Mouse (Mus musculus): ENCODE data around the gene Nr5a1.

Gene Nr5a1

GRCm38 (mm10) chr2:38652565-38653292, 61.6 kb downstream of the Nr5a1 start:
- intact Hi-C loops (cut with DNase I) = no loop called here

- intact Hi-C loops (cut with DNase I) = no loop called here
These were observed 62.2 kb downstream of the Nr5a1 start for GRCm38 (mm10) chr2:38652098-38652497.

DNA sequence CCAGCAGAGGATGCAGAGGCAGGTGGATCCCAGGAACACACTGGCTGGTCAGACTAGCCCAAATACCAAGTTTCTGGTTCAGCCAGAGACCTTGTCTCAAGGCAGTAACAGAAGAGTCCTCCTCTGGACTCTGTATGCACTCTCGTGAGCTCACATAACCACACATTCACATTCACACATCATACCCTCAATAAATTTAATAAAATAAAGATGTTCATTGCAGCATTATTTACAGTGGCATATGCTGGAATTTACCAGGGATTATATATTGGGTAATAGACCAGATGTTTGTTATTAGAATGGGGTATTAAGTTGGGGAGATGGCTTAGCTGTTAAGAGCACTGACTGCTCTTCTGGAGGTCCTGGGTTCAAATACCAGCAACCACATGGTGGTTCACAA, 64.0 kb downstream of the Nr5a1 start:
- intact Hi-C loops (cut with DNase I) = no loop called here

DNA sequence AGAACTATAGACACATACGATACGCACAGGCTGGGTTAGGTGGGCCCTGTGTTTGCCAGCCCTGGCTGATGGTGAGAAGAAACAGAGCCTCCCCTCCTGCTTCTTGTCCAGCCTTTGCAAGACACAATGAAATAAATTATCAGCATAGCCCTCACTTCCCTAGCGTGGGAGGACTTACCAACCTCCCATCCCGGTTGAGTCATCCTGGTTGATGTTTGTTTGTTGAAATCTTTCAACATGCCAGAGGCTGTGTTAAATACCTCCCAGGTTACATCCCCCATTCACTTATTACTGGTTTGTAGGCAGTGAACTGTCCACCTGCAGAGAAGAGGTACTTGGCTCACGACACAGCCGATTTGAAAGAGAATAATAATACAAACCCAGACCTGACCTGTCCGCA, 66.7 kb downstream of the Nr5a1 start:
- intact Hi-C loops (cut with DNase I) = no loop called here

DNA sequence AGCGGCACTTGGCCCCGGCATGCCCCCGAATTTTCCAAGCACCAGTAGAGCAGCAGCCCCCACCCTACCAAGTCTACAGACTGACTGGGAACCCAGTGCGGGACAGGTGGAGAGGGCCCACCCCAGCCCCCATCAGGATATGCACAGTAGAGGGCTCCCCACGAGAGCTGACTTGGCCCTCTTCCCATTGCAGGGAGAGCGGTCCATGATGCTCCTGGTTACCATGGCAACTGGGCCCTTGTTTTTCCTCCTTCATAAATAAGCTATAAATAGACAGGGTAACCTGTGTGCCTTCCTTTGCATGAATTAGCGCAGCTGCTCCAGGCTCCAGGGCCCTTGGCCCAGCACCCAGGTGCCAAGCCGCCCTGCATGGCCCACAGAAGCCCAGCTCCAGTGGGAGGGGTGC, 67.1 kb downstream of the Nr5a1 start:
- intact Hi-C loops (cut with DNase I) = no loop called here

- intact Hi-C loops (cut with DNase I) = no loop called here
These were observed 68.4 kb downstream of the Nr5a1 start for GRCm38 (mm10) chr2:38645936-38646335.

- intact Hi-C loops (cut with DNase I) = no loop called here
These were observed 70.5 kb downstream of the Nr5a1 start, which contains the start of gene Psmb7 for GRCm38 (mm10) chr2:38643625-38644427. TSS of gene Psmb7 (minus strand) at chr2:38644087.

Data from adrenal gland (tissue).